Mouse (Mus musculus): ENCODE results near the gene Dnah7c.
"Not testable (repeated sequence)": the region's sequence is repeated elsewhere in the genome, so short reads cannot be mapped to it uniquely, and the experiment has no call there.

DNA sequence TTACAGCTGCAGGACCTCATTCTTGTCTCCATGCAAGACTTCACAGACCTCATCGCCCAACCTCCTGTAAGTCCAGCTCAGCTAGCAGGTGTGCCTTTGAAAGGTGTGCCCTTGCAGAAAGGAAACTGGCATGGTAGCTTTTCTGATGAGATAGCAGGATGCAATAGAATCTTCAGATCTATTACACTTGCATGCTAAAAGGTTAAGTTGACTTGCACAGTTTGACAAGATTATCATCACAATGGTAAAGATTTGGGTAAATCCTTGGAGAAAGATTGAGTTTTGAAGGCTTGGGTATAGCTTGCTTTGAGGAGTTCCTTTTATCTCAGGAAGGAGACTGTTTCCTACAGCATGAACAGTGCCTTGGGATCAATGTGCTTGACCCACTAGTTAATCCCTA, 89.3 kb downstream of the Dnah7c start:
- TF ChIP-seq CTCF (IDR thresholded peaks at IDR 0.05; ENCODE audit: borderline replicate concordance, extremely low read depth, insufficient read depth, insufficient read length); POLR2A (IDR thresholded peaks at IDR 0.05; ENCODE audit: borderline replicate concordance, extremely low read depth, insufficient read depth, insufficient read length, poor library complexity, severe bottlenecking): not testable (repeated sequence)

Data from brain, embryonic 14.5 days (tissue).